Mouse (Mus musculus) ES-CJ7 (cell line): ENCODE measurements at regions not wholly inside any gene's neighbourhood (a gene's known extent, or its start where the extent isn't known, plus 50 kb on each side); places are given as distances from the start of the nearest gene placed in this dataset.

Experiments used
- DNase-seq: peaks from one replicate; pipeline ENCODE4 v3.0.0; 2011; ENCODE audit warnings: low read depth, low spot score

- no peak for DNase-seq
These were observed 125.1 kb upstream of the Serp2 start for GRCm38 (mm10) chr14:76681581-76682377.

DNA sequence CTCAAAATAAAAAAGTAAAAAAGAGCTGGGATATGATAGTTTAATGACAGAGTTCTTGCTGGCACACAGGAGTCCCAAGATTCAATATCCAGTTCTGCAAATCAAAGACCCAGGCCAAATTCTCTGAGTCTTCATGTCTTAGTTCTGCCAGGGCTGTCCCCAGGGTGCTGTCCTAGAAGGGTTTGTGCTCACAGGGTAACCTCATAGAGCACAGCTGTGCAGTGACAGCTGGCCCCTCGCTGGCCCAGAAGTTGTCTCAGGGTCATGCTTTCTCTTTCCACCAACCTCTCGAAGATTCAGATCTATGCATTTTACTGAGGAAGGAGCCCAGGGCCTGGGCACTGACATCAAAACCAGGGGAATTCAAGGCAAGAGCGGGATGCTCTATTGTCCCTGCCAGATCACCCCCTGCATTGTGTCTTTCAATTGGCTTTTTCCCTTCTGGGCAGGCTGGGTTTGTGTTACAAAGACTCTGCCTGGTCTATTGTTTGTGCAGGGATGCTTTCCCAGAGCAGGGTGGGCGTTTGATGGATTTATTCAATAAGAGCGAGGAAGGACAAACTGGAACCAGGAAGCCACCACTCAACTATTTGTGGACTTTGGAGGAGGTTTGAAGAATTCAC is 121.9 kb upstream of the Serp2 start:
- no peak for DNase-seq

DNA sequence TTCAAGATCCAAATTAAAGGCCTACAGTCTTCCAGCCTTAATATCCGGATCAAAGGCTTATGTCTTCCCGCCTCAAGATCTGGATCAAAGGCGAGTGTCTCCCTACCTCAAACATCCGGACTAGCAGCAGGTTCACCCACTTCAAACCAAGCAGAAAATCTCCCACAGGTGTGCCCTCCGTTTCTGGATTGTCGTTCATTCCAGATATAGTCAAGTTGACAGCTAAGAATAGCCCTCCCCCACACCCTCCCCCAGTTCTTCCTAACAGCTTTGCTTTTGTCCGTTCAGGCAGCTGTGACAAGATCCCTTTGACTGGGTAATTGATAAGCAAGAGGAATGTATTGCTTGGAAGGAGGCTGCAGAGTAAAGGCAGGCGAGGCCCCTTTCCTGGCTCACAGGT is 118.3 kb upstream of the Serp2 start:
- no peak for DNase-seq

DNA sequence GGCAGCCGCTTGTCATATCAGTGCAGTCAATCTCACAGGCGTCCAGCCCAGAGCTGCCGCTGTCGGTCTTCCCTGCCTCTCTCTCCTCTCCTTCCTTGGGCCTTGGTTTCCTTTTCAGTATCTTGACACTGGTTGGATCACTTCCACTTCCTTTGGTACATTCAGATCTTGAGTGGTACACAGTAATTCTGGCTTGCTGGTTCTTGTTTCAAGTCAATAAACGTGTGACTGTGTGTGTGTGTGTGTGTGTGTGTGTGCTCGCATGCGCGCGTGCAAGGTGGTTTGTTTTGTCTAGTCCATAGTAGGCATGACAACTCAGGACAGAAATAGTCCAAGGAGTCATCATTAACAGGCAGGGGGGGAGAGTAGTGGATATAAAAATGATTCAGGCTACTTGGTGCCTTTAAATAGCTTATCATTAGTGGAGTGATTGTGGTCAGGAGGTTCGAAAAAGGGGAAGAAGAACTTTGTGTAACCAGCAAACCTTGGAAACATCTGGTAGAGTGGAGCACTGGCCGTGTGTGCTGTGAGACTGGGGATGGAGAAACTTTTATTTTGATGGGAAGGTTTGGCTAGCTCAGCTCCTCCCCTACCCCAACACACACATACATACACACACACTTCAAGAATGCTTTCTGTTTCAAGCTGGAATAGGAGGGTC is 117.1 kb upstream of the Serp2 start:
- no peak for DNase-seq

- DNase-seq, result no peak
These were observed 116.2 kb upstream of the Serp2 start for GRCm38 (mm10) chr14:76672899-76673298.

DNA sequence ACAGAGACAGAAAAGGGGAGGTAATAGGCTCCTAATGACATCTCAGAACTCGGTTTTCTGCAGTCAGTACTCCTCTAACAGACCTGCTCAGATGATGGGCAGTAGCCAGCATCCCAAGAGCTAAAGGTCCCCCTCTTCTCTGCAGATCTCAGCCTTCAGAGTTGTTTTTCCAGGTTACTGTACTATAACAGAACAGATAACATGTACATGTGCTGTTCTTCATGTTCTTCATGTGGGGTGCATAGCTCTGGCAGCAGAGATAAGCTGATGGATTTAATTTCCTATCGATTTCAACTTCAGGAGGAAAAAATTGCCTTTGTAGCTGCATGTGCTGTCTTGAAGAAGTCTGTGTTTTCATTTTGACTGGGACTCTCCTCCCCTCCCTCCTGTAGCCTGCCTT is 115.8 kb upstream of the Serp2 start:
- DNase-seq, result no peak

DNA sequence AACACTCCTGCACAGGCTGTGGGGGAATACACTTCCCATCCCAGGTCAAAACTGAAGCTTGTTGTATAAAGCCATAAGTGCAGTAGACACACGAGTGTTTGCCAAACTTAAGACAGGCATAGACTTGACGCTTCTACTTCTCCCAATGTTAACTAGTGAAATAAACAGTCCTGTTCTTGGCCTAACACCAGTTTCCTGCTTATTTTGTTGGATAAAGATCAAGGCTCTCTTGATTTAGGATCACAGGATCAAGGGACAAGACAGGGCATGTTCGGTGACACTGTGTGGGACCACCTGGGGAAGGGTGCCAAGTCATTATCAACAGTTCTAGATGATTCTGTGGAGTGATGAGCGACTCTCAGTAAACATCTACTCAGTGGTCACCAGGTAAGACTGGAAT is 114.3 kb upstream of the Serp2 start:
- DNase-seq, result no peak

GRCm38 (mm10) chr14:76665754-76666371 is 109.2 kb upstream of the Serp2 start:
- no peak for DNase-seq

GRCm38 (mm10) chr14:76664586-76665508 is 108.2 kb upstream of the Serp2 start:
- DNase-seq, result no peak

GRCm38 (mm10) chr14:76663816-76664215 is 107.1 kb upstream of the Serp2 start:
- no peak for DNase-seq

DNA sequence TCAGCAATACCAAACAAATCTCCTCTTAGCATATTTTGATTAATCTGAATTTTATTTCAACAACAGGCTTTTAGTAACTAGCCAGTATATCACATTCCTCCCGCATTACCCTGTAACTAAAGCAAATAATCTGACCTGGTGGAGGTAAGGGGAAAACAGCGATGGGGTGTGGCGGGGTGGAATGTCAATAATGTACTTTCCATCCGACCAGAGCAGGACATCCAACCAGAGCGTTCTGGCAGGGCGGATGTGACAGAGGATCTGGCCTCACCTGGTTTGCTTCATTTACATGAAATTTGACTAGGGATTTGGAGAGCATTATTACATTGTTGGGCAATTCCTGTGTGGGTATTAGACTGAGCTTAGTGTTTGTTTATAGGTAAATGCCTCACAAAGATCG is 106.2 kb upstream of the Serp2 start:
- peak; percentile 79 for DNase-seq

DNA sequence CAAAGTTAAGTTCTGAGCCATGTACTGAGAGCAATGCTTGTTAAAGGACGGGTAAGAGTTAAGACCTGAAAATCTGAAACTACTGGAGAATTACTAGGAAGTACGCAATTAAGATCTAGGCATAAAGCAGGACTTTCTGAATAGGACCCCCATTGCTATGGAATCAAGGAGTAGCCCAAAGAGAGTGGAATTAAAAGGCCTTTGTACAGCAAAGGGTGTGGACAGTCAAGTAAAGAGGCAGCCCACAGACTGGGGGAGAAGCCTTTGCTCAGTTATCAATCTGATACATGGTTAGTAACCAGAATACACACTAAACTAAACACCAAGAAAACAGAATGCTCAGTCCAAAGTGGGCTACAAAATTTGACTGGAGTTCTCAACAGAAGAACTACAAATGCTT is 104.2 kb upstream of the Serp2 start:
- peak; percentile 28 for DNase-seq

DNA sequence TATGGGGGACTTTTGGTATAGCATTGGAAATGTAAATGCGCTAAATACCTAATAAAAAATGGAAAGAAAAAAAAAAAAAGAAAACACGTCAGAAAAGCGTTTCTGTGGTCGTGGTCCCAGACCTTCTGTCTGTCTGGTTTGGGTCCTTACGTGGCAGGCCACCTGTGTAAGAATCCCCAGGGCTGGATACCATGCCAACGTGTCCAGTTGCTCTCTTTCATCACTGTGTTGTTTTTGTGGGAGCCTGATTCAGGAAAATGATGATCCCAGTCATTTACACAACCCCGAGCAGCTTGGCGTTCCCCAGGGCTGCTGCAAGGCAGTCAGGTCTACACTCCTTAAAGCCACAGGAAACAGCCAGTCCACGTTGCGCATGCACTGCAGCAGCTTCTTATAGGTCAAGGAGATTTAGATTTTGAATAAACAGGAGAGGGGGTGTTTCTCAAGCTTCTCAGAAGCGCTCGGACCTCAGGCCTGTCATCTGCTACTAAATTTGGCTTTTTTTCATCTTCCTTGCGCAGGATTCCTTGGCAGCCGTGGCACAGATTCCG is 102.3 kb upstream of the Serp2 start:
- DNase-seq, result peak; percentile 20

DNA sequence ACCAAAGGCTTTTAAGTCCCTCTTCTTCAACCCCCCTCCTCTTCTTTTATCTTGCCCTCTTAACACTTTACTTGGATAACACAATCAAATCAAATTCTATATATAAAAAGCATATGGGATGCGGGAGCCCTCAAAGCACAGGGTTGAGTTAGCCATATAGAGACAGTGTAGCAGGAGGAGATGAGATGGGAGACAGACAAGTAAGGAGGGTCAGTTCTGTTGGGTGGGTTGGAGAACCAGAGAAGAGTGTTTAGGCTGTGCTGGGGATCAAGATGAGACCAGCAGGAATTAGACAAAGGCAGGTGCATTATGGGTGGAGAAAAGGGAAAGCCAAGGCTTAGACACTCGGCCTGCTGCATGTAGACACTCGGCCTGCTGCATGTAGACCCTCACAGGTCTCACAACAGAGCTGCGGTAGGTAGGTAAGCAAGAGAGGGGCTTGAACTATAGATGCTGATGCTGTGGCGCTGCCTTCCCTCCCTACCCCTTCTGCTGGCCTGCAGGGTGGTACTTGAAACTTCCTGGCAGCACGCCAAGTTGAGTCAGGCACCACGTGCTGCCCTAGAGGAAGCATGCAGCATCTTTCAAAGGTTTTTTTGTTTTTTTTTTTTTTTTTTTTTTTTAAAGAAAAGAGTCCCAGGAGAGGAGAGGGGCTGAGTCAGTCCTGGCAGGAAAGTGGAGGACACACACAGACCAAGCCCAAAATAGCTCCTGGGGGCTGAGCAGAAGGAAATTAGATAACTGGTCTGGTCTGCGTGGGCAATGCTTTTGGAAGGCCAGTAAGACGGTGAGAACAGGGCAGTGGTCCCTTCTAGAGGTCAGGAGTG is 101.3 kb upstream of the Serp2 start:
- DNase-seq, result peak; percentile 64

GRCm38 (mm10) chr14:76657375-76657774 is 100.7 kb upstream of the Serp2 start:
- no peak for DNase-seq

DNA sequence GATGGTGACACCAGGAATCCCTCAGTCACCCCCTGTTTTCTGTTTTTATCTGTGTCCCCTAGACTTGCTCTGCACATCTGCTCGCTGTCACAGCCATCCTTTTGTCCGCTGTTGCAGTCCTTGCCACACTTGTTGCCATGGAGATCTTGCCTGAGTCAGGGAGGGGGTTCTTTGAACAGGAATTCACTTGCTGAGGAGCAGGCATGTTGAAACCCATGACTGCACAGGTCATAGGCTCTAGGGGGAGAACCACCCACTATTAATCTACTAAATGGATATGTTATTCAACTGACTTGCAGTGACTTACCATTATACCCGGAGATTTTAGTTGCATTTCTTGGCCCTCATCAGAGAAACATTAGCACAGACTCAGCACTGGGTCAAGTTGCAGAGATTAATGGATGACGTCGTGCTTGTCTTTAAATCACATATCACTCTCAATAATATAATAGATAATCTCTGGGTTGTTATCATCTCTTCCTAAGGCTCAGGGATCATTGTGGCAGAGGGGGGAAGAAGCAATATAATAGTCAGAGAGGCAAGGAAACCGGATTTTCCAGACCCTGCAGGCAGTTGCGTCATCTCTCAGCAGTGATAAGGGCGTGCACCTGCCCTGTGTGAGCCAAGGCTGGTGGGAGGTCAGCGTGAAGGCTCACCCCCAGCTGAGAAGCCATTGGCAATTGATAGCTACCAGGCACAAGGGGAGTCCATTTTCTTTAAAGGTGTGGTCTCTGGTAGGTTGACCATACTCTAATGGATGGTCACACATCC is 95.9 kb upstream of the Serp2 start:
- DNase-seq, result no peak

GRCm38 (mm10) chr14:76651096-76651495 is 94.4 kb upstream of the Serp2 start:
- no peak for DNase-seq

- no peak for DNase-seq
These were observed 93.2 kb upstream of the Serp2 start for GRCm38 (mm10) chr14:76649927-76650326.

GRCm38 (mm10) chr14:76644716-76645115 is 88.0 kb upstream of the Serp2 start:
- no peak for DNase-seq
